Mouse (Mus musculus): Measurements from ENCODE around the gene Slc35a1. TPM values are rescaled to one million over a fixed set of nuclear protein-coding genes. Genes with fewer than 3 reads are reported as not detected.
A peak's percentile ranks its signal among the peaks of the same experiment; 100 is the strongest.

The Slc35a1 gene
- total and polyA plus RNA-seq, 3 experiments, result 18.2 to 26.2 (median 19.7) TPM

GRCm38 (mm10) chr4:34614630-34615094 is 72.6 kb downstream of the Slc35a1 start, which contains the start of the genes Orc3 and Rars2:
Gene Orc3 (minus strand): TSS chr4:34614944.
Gene Rars2 (plus strand): TSS chr4:34614957.
- Histone ChIP-seq H3K4me2 (ENCODE audit: insufficient read depth, low read depth, poor library complexity, severe bottlenecking) (peak within 1 kb of the TSS; percentile 81), H3K4me3 (replicated peaks in 1 of 3; ENCODE audit: low read depth in 2 of 3, low read length in 2 of 3, poor library complexity in 1 of 3) (peak within 1 kb of the TSS; percentile 89 to 100 (median 90)), H3K27ac (ENCODE audit: insufficient read depth, low read depth) (peak within 1 kb of the TSS; percentile 57; the same call in 1 of the 2 replicates), H3K27me3 (replicated peaks) (no peaks in the 10 kb centered on the region), H3K36me3 (replicated peaks in 1 of 2; ENCODE audit: control insufficient read depth in 1 of 2, insufficient read depth in 1 of 2, low read length in 1 of 2) (peaks cover 5 to 28% of the 10 kb centered on the region in 2 experiments), H3K9ac (ENCODE audit: insufficient read depth, low read depth) (peak within 1 kb of the TSS; percentile 92), H3K79me2 (replicated peaks; ENCODE audit: control insufficient read depth, extremely low read depth, insufficient read depth, poor library complexity, severe bottlenecking) (peaks cover 51% of the 10 kb centered on the region), H3K4me1 (ENCODE audit: control insufficient read depth in 1 of 2, insufficient read depth in 2 of 2) (peaks cover 0 to 37% of the 10 kb centered on the region in 2 experiments; a peak in 2 of 4 replicates), H3K9me3 (replicated peaks; ENCODE audit: low read length) (no peaks in the 10 kb centered on the region)
- DNase-seq (ENCODE audit: extremely low read depth), result peak; percentile 88
- TF ChIP-seq USF1 (IDR thresholded peaks at IDR 0.05; ENCODE audit: low read depth, low read length), result no peak
- TF ChIP-seq MAX (IDR thresholded peaks at IDR 0.05; ENCODE audit: low read length), result peak; percentile 89
- TF ChIP-seq TCF12 (IDR thresholded peaks at IDR 0.05; ENCODE audit: low read depth, low read length), result peak; percentile 94
- TF ChIP-seq CHD1 (IDR thresholded peaks at IDR 0.05; ENCODE audit: low read depth, low read length), result no peak
- TF ChIP-seq TBP (conservative IDR thresholded peaks at IDR 0.05; ENCODE audit: low read depth, low read length), result 0 out of 2 replicates have a peak, but pooled peaks have one; percentile 61
- peak; percentile 64 for TF ChIP-seq IRF4 (IDR thresholded peaks at IDR 0.05; ENCODE audit: low read depth, low read length)
- peak; percentile 93 for TF ChIP-seq MXI1 (IDR thresholded peaks at IDR 0.05; ENCODE audit: low read depth, low read length)
- TF ChIP-seq ZC3H11A (IDR thresholded peaks at IDR 0.05; ENCODE audit: low read depth, low read length), result no peak
- no peak for TF ChIP-seq RAD21 (IDR thresholded peaks at IDR 0.05; ENCODE audit: low read depth, low read length)
- TF ChIP-seq MEF2A (IDR thresholded peaks at IDR 0.05; ENCODE audit: borderline replicate concordance, low read depth, low read length), result peak; percentile 66
- TF ChIP-seq ZNF384 (IDR thresholded peaks at IDR 0.05; ENCODE audit: low read depth, low read length), result no peak
- TF ChIP-seq NELFE (IDR thresholded peaks at IDR 0.05; ENCODE audit: low read depth, low read length), result peak; percentile 95
- TF ChIP-seq BHLHE40 (IDR thresholded peaks at IDR 0.05; ENCODE audit: low read depth, low read length), result no peak
- TF ChIP-seq RCOR1 (conservative IDR thresholded peaks at IDR 0.05; ENCODE audit: low read depth, low read length), result no peak
- peak; percentile 84; the same call in 1 of the 2 replicates for TF ChIP-seq KAT2A (IDR thresholded peaks at IDR 0.05; ENCODE audit: insufficient replicate concordance, low read length)
- TF ChIP-seq GABPA (IDR thresholded peaks at IDR 0.05; ENCODE audit: insufficient replicate concordance, low read depth, low read length), result no peak; the same call in 1 of the 2 replicates
- TF ChIP-seq POLR2A (IDR thresholded peaks at IDR 0.05; ENCODE audit: low read depth, low read length), result peak; percentile 95
- TF ChIP-seq CTCF (conservative IDR thresholded peaks at IDR 0.05 in 1 of 2, IDR thresholded peaks at IDR 0.05 in 1 of 2; ENCODE audit: low read depth in 2 of 2, low read length in 2 of 2), result no peak; a peak in 1 of 4 replicates
- peak; percentile 89 for TF ChIP-seq HCFC1 (IDR thresholded peaks at IDR 0.05; ENCODE audit: low read depth, low read length)
- TF ChIP-seq ETS1 (conservative IDR thresholded peaks at IDR 0.05; ENCODE audit: low read depth, low read length), result no peak
- no peak; the same call in 1 of the 2 replicates for TF ChIP-seq CHD2 (IDR thresholded peaks at IDR 0.05; ENCODE audit: low read length)
- peak; percentile 88 for TF ChIP-seq SIN3A (IDR thresholded peaks at IDR 0.05; ENCODE audit: low read length)
- TF ChIP-seq ZMIZ1 (IDR thresholded peaks at IDR 0.05; ENCODE audit: low read depth, low read length), result peak; percentile 94
- TF ChIP-seq POLR2AphosphoS2 (IDR thresholded peaks at IDR 0.05; ENCODE audit: low read depth, low read length), result peak; percentile 82; the same call in 1 of the 2 replicates
- TF ChIP-seq JUN (IDR thresholded peaks at IDR 0.05; ENCODE audit: insufficient read depth, low read depth, low read length), result no peak
- TF ChIP-seq ZKSCAN1 (IDR thresholded peaks at IDR 0.05; ENCODE audit: borderline replicate concordance, low read depth, low read length), result no peak
- no peak for TF ChIP-seq UBTF (IDR thresholded peaks at IDR 0.05; ENCODE audit: low read depth, low read length)
- TF ChIP-seq E2F4 (IDR thresholded peaks at IDR 0.05; ENCODE audit: insufficient replicate concordance, low read depth, low read length), result 0 out of 2 replicates have a peak, but pooled peaks have one; percentile 59
- peak; percentile 93 for TF ChIP-seq NRF1 (IDR thresholded peaks at IDR 0.05; ENCODE audit: low read depth, low read length)
- no peak for TF ChIP-seq SMC3 (IDR thresholded peaks at IDR 0.05; ENCODE audit: low read depth, low read length)
- TF ChIP-seq MAZ (IDR thresholded peaks at IDR 0.05; ENCODE audit: low read depth, low read length), result no peak
- TF ChIP-seq JUND (conservative IDR thresholded peaks at IDR 0.05; ENCODE audit: low read depth, low read length), result no peak
- peak; percentile 95 for TF ChIP-seq ELF1 (IDR thresholded peaks at IDR 0.05; ENCODE audit: low read depth, low read length)
- no peak for TF ChIP-seq MAFK (IDR thresholded peaks at IDR 0.05; ENCODE audit: insufficient replicate concordance, low read length)
- no peak for TF ChIP-seq EP300 (IDR thresholded peaks at IDR 0.05; ENCODE audit: low read length)
- TF ChIP-seq USF2 (conservative IDR thresholded peaks at IDR 0.05; ENCODE audit: low read depth, low read length), result no peak
- TF ChIP-seq MYC (IDR thresholded peaks at IDR 0.05; ENCODE audit: low read depth, low read length), result no peak; the same call in 1 of the 2 replicates
- no peak for TF ChIP-seq PAX5 (IDR thresholded peaks at IDR 0.05; ENCODE audit: low read length)
- in situ Hi-C loops (cut with MboI; ENCODE audit: low pct_ligation_motif_present, low pct_unique_long_range_greater_than_20kb, low sequenced_read_pairs), result no loop called here
- dilution Hi-C loops (cut with MboI; ENCODE audit: extremely low pct_ligation_motif_present, extremely low pct_unique_long_range_greater_than_20kb, low sequenced_read_pairs), result no loop called here
